Mouse (Mus musculus): ENCODE data around the gene Myo18b.

Myo18b gene

GRCm38 (mm10) chr5:112895674-112896654 is at the start of gene Myo18b:
Gene Myo18b (minus strand): TSS chr5:112896362.
- no peak for DNase-seq (ENCODE audit: low read depth, low spot score)

- DNase-seq (ENCODE audit: low read depth, low spot score) = no peak
Measured at GRCm38 (mm10) chr5:112945925-112946324, 49.8 kb upstream of the Myo18b start.

GRCm38 (mm10) chr5:112942244-112942643 is 46.1 kb upstream of the Myo18b start:
- DNase-seq (ENCODE audit: low read depth, low spot score) = no peak

GRCm38 (mm10) chr5:112941001-112941400 is 44.8 kb upstream of the Myo18b start:
- no peak for DNase-seq (ENCODE audit: low read depth, low spot score)

- no peak for DNase-seq (ENCODE audit: low read depth, low spot score)
Measured at GRCm38 (mm10) chr5:112936632-112937031, 40.5 kb upstream of the Myo18b start.

DNA sequence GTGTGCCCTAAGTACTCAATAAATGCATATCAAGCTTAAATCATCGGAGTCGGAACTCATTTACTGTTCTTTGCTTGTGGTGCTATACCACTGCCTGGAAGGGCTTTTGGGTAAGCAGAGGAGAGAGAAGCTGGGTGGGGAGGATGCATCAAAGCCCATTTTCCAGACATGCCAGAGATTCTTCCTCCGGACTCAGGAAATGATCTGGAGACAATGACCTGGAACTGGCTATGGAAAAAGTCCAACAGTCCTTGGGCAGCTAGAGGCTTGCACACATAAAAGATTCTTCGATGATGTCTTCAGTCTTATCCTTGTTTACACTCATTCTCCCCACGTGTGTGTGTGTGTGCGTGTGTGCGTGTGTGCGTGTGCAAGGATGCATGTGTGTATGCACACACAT is 39.3 kb upstream of the Myo18b start:
- no peak for DNase-seq (ENCODE audit: low read depth, low spot score)

DNA sequence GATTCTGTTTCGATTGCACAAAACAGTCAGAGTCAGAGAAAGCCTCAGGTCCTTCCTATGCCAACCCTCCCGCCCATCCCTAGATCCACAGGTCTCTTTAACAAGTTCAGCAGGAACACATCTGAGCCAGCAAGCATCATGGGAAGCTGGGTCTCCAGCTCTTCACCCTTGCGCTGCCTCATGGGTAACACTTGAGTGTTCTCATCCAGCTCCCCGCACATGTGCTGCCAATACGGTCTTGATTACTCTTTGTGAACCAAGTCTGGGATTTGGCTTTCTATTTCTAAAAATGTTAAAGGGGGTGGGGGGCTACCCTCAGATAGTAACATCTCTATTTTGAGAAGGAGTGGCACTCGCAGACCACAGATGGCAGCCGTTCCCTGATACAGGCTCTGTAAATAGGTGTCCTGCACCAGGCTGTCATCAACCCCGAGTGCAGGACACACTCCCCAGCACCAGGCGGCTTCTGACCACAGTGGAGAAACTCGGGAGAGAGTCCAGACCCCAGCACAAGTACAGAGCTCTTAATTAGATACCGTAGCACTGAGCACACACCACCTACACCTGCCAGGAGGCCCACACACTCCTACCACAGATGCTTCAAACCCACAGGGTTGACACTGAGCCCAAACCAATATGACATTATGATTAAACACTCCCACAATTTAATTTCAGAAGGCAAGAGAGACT is 36.9 kb upstream of the Myo18b start:
- no peak for DNase-seq (ENCODE audit: low read depth, low spot score)

DNA sequence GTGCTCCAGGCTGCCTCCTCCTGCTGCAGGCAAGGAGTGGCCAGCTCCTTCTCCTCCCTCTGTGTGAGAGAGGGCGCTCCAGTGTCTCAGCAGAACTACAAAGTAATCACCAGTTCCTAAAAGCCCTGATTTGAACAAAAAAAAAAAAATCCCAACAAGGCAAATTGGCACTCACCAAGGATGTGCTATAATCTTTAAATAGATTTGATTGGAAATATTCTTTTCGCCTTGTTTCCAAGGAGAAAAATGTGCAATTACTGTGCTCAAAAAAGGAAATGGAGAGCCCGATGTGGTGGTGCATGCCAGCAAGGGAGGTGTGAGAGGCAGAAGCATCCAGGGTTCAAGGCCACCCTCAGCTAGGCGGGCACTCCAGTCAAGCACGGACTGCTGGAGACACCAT is 35.7 kb upstream of the Myo18b start:
- DNase-seq (ENCODE audit: low read depth, low spot score) = no peak

GRCm38 (mm10) chr5:112928201-112928881 is 32.2 kb upstream of the Myo18b start:
- no peak for DNase-seq (ENCODE audit: low read depth, low spot score)

- no peak for DNase-seq (ENCODE audit: low read depth, low spot score)
Measured at GRCm38 (mm10) chr5:112925422-112925821, 29.3 kb upstream of the Myo18b start.

GRCm38 (mm10) chr5:112924806-112925205 is 28.6 kb upstream of the Myo18b start:
- DNase-seq (ENCODE audit: low read depth, low spot score) = no peak

GRCm38 (mm10) chr5:112923841-112924240 is 27.7 kb upstream of the Myo18b start:
- no peak for DNase-seq (ENCODE audit: low read depth, low spot score)

- no peak for DNase-seq (ENCODE audit: low read depth, low spot score)
Measured at GRCm38 (mm10) chr5:112921914-112922313, 25.8 kb upstream of the Myo18b start.

- no peak for DNase-seq (ENCODE audit: low read depth, low spot score)
Measured at GRCm38 (mm10) chr5:112910381-112910780, 14.2 kb upstream of the Myo18b start.

- no peak for DNase-seq (ENCODE audit: low read depth, low spot score)
Measured at GRCm38 (mm10) chr5:112908169-112908614, 12.0 kb upstream of the Myo18b start.

GRCm38 (mm10) chr5:112907504-112907903 is 11.3 kb upstream of the Myo18b start:
- no peak for DNase-seq (ENCODE audit: low read depth, low spot score)

GRCm38 (mm10) chr5:112893462-112894060 is 2.6 kb downstream of the Myo18b start:
- DNase-seq (ENCODE audit: low read depth, low spot score) = no peak

GRCm38 (mm10) chr5:112892411-112892810 is 3.8 kb downstream of the Myo18b start:
- no peak for DNase-seq (ENCODE audit: low read depth, low spot score)

- no peak for DNase-seq (ENCODE audit: low read depth, low spot score)
Measured at GRCm38 (mm10) chr5:112888651-112889050, 7.5 kb downstream of the Myo18b start.

- no peak for DNase-seq (ENCODE audit: low read depth, low spot score)
Measured at GRCm38 (mm10) chr5:112886687-112887491, 9.3 kb downstream of the Myo18b start.
